Mouse (Mus musculus): ENCODE data around the gene Bmp7. TPM values are rescaled to one million over a fixed set of nuclear protein-coding genes. Genes with fewer than 3 reads are reported as not detected.
A peak's percentile ranks its signal among the peaks of the same experiment; 100 is the strongest.

Gene Bmp7
- polyA plus RNA-seq, 1 experiment from 2014 or later = 1.1 TPM

- TF ChIP-seq EP300 (IDR thresholded peaks at IDR 0.05) (no peak), CTCF (IDR thresholded peaks at IDR 0.05) (no peak)
- no peak overlapping the region for H3K27ac ChIP-seq (ENCODE audit: low read length)
- H3K36me3 ChIP-seq (ENCODE audit: insufficient read depth, low read length) = no peaks in the 10 kb centered on the region
- H3K9me3 ChIP-seq (ENCODE audit: low read length) = no peaks in the 10 kb centered on the region
- no peak overlapping the region for H3K4me2 ChIP-seq (replicated peaks; ENCODE audit: low read depth, low read length)
- ATAC-seq = no peak
- WGBS = 66% methylated on average over 10 of the region's 10 CpGs
- no peak overlapping the region for H3K9ac ChIP-seq (replicated peaks; ENCODE audit: low read depth)
- DNase-seq (ENCODE audit: low spot score) = no peak
- H3K4me1 ChIP-seq (ENCODE audit: insufficient read depth, low read depth, low read length) = no peaks in the 10 kb centered on the region
- no peak overlapping the region for H3K4me3 ChIP-seq (ENCODE audit: low read depth, low read length)
- H3K27me3 ChIP-seq (replicated peaks; ENCODE audit: insufficient read depth, low read length) = no peaks in the 10 kb centered on the region
These were observed 83.1 kb downstream of the Bmp7 start for GRCm38 (mm10) chr2:172857048-172857447.

GRCm38 (mm10) chr2:172856549-172856948, 83.6 kb downstream of the Bmp7 start:
- no peaks in the 10 kb centered on the region for H3K4me1 ChIP-seq (ENCODE audit: insufficient read depth, low read depth, low read length)
- no peaks in the 10 kb centered on the region for H3K27me3 ChIP-seq (replicated peaks; ENCODE audit: insufficient read depth, low read length)
- DNase-seq (ENCODE audit: low spot score) (no peak), ATAC-seq (no peak)
- H3K9me3 ChIP-seq (ENCODE audit: low read length) = no peaks in the 10 kb centered on the region
- no peak overlapping the region for H3K9ac ChIP-seq (replicated peaks; ENCODE audit: low read depth)
- H3K4me3 ChIP-seq (ENCODE audit: low read depth, low read length) = no peak overlapping the region
- no peak overlapping the region for H3K27ac ChIP-seq (ENCODE audit: low read length)
- H3K4me2 ChIP-seq (replicated peaks; ENCODE audit: low read depth, low read length) = no peak overlapping the region
- no peaks in the 10 kb centered on the region for H3K36me3 ChIP-seq (ENCODE audit: insufficient read depth, low read length)
- TF ChIP-seq EP300 (IDR thresholded peaks at IDR 0.05) (no peak), CTCF (IDR thresholded peaks at IDR 0.05) (no peak)
- WGBS = 65% methylated on average over 2 of the region's 2 CpGs

- Histone ChIP-seq H3K4me2 (replicated peaks; ENCODE audit: low read depth, low read length) (no peak overlapping the region), H3K9me3 (ENCODE audit: low read length) (no peaks in the 10 kb centered on the region), H3K4me1 (ENCODE audit: insufficient read depth, low read depth, low read length) (no peaks in the 10 kb centered on the region), H3K27ac (ENCODE audit: low read length) (no peak overlapping the region), H3K27me3 (replicated peaks; ENCODE audit: insufficient read depth, low read length) (no peaks in the 10 kb centered on the region), H3K4me3 (ENCODE audit: low read depth, low read length) (no peak overlapping the region), H3K36me3 (ENCODE audit: insufficient read depth, low read length) (no peaks in the 10 kb centered on the region), H3K9ac (replicated peaks; ENCODE audit: low read depth) (no peak overlapping the region)
- no peak for DNase-seq (ENCODE audit: low spot score)
- no peak for ATAC-seq
- no peak for TF ChIP-seq EP300 (IDR thresholded peaks at IDR 0.05)
- no peak for TF ChIP-seq CTCF (IDR thresholded peaks at IDR 0.05)
- 33% methylated on average over 2 of the region's 2 CpGs for WGBS
These were observed 86.0 kb downstream of the Bmp7 start for GRCm38 (mm10) chr2:172854136-172854535.

DNA sequence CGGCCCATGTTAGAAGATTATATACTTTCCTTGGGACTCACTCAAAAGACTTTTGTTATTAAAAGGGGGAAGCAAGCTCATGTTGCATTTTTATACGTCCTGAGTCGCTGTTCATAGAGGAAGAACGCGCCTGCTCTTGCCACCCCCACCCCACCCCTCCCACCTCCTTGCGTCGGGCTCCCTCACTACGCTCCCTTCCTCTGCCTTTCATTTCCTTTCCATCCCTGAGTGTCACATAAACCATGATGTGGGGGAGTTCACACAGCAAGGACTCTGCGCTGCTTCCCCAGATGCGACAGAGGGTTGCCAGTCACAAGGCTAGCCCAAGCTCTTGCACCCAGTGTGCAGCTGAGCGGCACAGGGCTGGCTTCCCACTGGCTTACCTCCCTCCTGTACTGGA, 88.3 kb downstream of the Bmp7 start:
- no peak overlapping the region for H3K9ac ChIP-seq (replicated peaks; ENCODE audit: low read depth)
- ATAC-seq (no peak), DNase-seq (ENCODE audit: low spot score) (no peak)
- H3K4me2 ChIP-seq (replicated peaks; ENCODE audit: low read depth, low read length) = no peak overlapping the region
- no peaks in the 10 kb centered on the region for H3K36me3 ChIP-seq (ENCODE audit: insufficient read depth, low read length)
- 52% methylated on average over 11 of the region's 11 CpGs for WGBS
- H3K27me3 ChIP-seq (replicated peaks; ENCODE audit: insufficient read depth, low read length) = no peaks in the 10 kb centered on the region
- H3K4me3 ChIP-seq (ENCODE audit: low read depth, low read length) = no peak overlapping the region
- no peaks in the 10 kb centered on the region for H3K4me1 ChIP-seq (ENCODE audit: insufficient read depth, low read depth, low read length)
- TF ChIP-seq CTCF (IDR thresholded peaks at IDR 0.05) = no peak
- TF ChIP-seq EP300 (IDR thresholded peaks at IDR 0.05) = no peak
- H3K27ac ChIP-seq (ENCODE audit: low read length) = no peak overlapping the region
- H3K9me3 ChIP-seq (ENCODE audit: low read length) = no peaks in the 10 kb centered on the region

- H3K9ac ChIP-seq (replicated peaks; ENCODE audit: low read depth) = no peak overlapping the region
- H3K4me3 ChIP-seq (ENCODE audit: low read depth, low read length) = no peak overlapping the region
- ATAC-seq = no peak
- H3K27ac ChIP-seq (ENCODE audit: low read length) = no peak overlapping the region
- H3K9me3 ChIP-seq (ENCODE audit: low read length) = no peaks in the 10 kb centered on the region
- H3K36me3 ChIP-seq (ENCODE audit: insufficient read depth, low read length) = no peaks in the 10 kb centered on the region
- TF ChIP-seq CTCF (IDR thresholded peaks at IDR 0.05) = peak; percentile 65
- no peak for TF ChIP-seq EP300 (IDR thresholded peaks at IDR 0.05)
- no peaks in the 10 kb centered on the region for H3K4me1 ChIP-seq (ENCODE audit: insufficient read depth, low read depth, low read length)
- no peak overlapping the region for H3K4me2 ChIP-seq (replicated peaks; ENCODE audit: low read depth, low read length)
- WGBS = 61% methylated on average over 6 of the region's 6 CpGs
- peak; percentile 18 for DNase-seq (ENCODE audit: low spot score)
- H3K27me3 ChIP-seq (replicated peaks; ENCODE audit: insufficient read depth, low read length) = no peaks in the 10 kb centered on the region
These were observed 91.9 kb downstream of the Bmp7 start for GRCm38 (mm10) chr2:172848193-172848592.

GRCm38 (mm10) chr2:172846311-172846575, 93.9 kb downstream of the Bmp7 start:
- H3K27me3 ChIP-seq (replicated peaks; ENCODE audit: insufficient read depth, low read length) = no peaks in the 10 kb centered on the region
- H3K4me1 ChIP-seq (ENCODE audit: insufficient read depth, low read depth, low read length) = no peaks in the 10 kb centered on the region
- TF ChIP-seq EP300 (IDR thresholded peaks at IDR 0.05) (no peak), CTCF (IDR thresholded peaks at IDR 0.05) (no peak)
- H3K36me3 ChIP-seq (ENCODE audit: insufficient read depth, low read length) = no peaks in the 10 kb centered on the region
- H3K4me3 ChIP-seq (ENCODE audit: low read depth, low read length) = no peak overlapping the region
- no peak overlapping the region for H3K9ac ChIP-seq (replicated peaks; ENCODE audit: low read depth)
- no peaks in the 10 kb centered on the region for H3K9me3 ChIP-seq (ENCODE audit: low read length)
- ATAC-seq (no peak), DNase-seq (ENCODE audit: low spot score) (no peak)
- no peak overlapping the region for H3K27ac ChIP-seq (ENCODE audit: low read length)
- no peak overlapping the region for H3K4me2 ChIP-seq (replicated peaks; ENCODE audit: low read depth, low read length)
- WGBS = 71% methylated on average over 4 of the region's 4 CpGs

GRCm38 (mm10) chr2:172845536-172846310, 94.4 kb downstream of the Bmp7 start:
- no peaks in the 10 kb centered on the region for H3K4me1 ChIP-seq (ENCODE audit: insufficient read depth, low read depth, low read length)
- H3K4me2 ChIP-seq (replicated peaks; ENCODE audit: low read depth, low read length) = no peak overlapping the region
- no peaks in the 10 kb centered on the region for H3K9me3 ChIP-seq (ENCODE audit: low read length)
- DNase-seq (ENCODE audit: low spot score) (no peak), ATAC-seq (no peak)
- H3K27ac ChIP-seq (ENCODE audit: low read length) = no peak overlapping the region
- H3K36me3 ChIP-seq (ENCODE audit: insufficient read depth, low read length) = no peaks in the 10 kb centered on the region
- 64% methylated on average over 31 of the region's 31 CpGs for WGBS
- no peak overlapping the region for H3K9ac ChIP-seq (replicated peaks; ENCODE audit: low read depth)
- no peak for TF ChIP-seq EP300 (IDR thresholded peaks at IDR 0.05)
- no peak for TF ChIP-seq CTCF (IDR thresholded peaks at IDR 0.05)
- no peaks in the 10 kb centered on the region for H3K27me3 ChIP-seq (replicated peaks; ENCODE audit: insufficient read depth, low read length)
- H3K4me3 ChIP-seq (ENCODE audit: low read depth, low read length) = no peak overlapping the region

Measured in lung, postnatal 0 days (tissue).